Mouse (Mus musculus): ENCODE results near the gene Plekhj1.

The Plekhj1 gene

DNA sequence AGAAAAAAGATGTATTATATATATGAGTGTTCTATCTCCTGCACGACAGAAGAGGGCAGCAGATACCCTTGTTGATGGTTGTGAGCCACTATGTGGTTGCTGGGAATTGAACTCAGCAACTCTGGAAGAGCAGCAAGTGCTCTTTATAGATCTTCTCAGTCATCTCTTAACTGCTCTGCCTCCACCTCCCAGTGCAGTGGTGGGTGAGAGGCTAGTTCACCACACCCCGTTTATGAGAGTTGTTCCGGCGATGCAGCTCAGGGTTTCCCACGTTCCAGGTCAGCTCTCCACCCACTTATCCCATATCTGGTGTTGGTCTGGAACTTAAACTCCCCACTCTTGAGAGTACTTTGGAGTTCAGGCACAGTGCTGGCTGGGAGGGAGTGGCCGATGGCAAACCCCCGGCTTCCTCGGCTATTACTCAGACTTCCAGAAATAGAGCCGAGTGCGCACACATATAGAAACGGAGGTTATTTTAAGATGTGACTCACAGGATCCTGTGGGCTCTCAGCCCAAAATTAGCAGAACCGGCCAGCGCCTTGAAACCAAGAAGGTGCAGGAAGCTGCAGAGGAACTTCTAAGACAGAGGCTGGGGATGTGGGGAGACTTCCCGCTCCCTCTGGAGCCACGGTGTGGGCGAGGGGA lies 47.1 kb downstream of the Plekhj1 start:
- ATAC-seq (ENCODE audit: low TSS enrichment): peak; percentile 65

DNA sequence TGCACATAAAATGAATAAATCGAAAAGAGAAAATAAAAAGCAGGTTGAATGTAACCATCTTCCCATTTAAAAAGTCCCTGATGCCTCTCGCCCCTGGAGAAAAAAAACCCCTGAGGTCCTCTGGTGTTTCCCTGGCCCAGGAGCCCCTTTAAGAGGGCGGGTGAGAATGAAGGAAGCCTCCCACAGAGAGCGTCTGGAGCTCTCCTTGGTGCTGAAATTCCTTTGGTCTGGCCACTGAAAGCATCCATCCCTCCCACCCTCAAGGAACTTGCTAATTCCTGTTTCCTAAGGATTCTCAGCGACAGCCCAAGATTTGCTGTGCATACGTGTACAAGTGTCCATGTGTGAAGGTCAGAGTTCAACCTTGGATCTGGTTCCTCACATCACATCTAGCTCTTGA lies 49.8 kb downstream of the Plekhj1 start:
- ATAC-seq (ENCODE audit: low TSS enrichment): no peak

DNA sequence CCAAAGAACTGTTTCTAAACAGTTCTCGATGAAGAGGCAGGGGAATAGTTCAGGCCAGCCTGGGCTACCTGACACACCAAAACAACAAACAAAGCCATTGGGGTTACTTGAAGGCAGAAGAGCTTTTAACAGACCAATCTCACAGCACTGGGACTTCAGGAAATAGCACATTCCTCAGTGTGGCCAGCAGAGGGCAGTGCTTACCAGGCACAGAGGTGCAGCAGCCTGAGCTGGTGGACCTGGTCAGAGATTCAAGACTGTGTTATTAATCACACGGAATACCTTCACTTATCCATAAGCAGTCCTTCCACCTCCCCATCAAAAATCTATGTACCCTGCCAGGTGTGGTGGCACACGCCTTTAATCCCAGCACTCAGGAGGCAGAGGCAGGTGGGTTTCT lies 51.0 kb downstream of the Plekhj1 start:
- ATAC-seq (ENCODE audit: low TSS enrichment): peak; percentile 54
